Mouse (Mus musculus) cerebellum, postnatal 10 days (tissue): ENCODE data around the gene Uchl4.

Experiments
- DNase-seq, 2 experiments: peaks; one replicate each; pipeline ENCODE4 v3.0.0; 2021; ENCODE audit warnings: mixed read lengths in 2 of 2

The Uchl4 gene

GRCm38 (mm10) chr9:64277706-64278105 lies 42.7 kb downstream of the Uchl4 start:
- peak; percentile 85 to 88 for DNase-seq

GRCm38 (mm10) chr9:64278665-64279310 lies 43.8 kb downstream of the Uchl4 start:
- DNase-seq = no peak

DNA sequence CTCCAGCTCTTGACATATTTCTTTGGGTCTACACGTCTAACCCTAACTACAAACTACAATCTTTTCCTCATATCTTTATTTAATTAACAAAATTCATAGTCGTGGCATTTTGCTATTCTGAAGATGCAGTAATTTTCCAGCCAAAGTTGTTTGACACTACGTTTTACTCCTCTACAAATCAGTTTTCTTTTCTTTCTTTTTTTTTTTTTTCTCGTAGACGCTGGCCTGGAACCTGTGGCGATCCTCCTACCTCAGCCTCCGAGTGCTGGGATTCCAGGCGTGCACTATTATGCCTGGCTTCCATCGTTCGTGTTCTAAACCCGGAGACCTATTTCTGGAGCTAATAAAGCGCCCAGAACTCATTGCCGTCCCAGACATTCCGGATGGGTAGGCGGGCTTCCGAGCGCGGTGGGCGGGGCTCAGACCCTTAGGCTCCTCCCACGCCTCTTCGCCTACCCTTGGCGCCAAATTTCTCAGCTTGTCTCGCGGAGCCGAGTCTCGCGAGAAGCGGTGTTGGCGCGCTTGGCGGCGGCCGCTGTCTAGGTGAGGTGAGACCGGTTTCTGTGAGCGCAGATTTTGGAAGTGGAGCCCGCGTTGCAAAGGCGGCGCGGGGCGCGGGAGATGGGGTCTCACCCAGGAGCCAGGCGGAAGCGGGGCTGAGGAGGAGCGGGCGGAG lies 46.2 kb downstream of the Uchl4 start, which contains the start of gene Tipin:
Gene Tipin, plus strand, starts transcription at position 477 of the 676 bp plus-strand sequence.
- DNase-seq = peak; percentile 98

GRCm38 (mm10) chr9:64281781-64282178 lies 46.8 kb downstream of the Uchl4 start:
- DNase-seq = no peak

GRCm38 (mm10) chr9:64282404-64282987 lies 47.5 kb downstream of the Uchl4 start:
- DNase-seq = no peak
